16 mouse cellular contexts compared by ENCODE assay signal in the genomic region with DNA sequence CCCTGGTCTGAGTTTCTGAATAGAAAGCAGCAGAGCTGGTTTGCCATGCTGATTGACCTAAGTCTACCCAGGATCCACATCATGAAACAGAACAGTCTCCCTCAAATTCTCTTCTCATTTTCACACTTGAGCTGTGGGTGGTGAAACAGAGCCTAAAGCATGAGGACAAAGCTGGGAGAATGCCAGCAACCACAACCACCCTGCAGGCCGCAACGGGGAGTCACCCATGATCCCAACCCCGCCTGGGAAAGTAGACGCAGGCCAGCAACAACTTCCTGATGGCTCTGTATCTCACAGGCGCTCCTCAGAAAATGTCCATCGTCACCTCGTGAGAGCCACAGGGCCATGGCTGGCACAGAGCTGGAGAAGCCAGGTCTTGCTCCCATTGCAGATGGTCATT. TPM values are rescaled to one million over a fixed set of nuclear protein-coding genes. Genes with fewer than 3 reads are reported as not detected.
DNase-seq lines count a peak whose midpoint lies in the region; ATAC-seq and TF ChIP-seq lines count a peak whose summit lies in the region.
"Had no signal": no experiment of that assay in that cellular context is flagged by ENCODE, and none has a peak within 500 bp of the region (broad histone marks: within the 10 kb centered on the region; RNA-seq: fewer than 3 reads in every experiment).

No protein-coding gene starts in this region.

- ATAC-seq in heart, postnatal 0 days (ENCODE audit: insufficient read depth, low read depth) = no peak
- no peak for ATAC-seq in hindbrain, embryonic 16.5 days
- ATAC-seq: forebrain, embryonic 16.5 days had no signal

- no peaks in the 10 kb centered on the region for H3K27me3 ChIP-seq in heart, postnatal 0 days (ENCODE audit: control insufficient read depth, insufficient read depth, low read length)
- no peaks in the 10 kb centered on the region for H3K27me3 ChIP-seq in E14TG2a.4 (ENCODE audit: insufficient read depth, low read length)
- no peaks in the 10 kb centered on the region for H3K27me3 ChIP-seq in hindbrain, embryonic 16.5 days (replicated peaks; ENCODE audit: control insufficient read depth, insufficient read depth, low read length)
- H3K27me3 ChIP-seq: embryonic facial prominence, embryonic 15.5 days; hindbrain, embryonic 12.5 days had no signal

- TF ChIP-seq EP300 in heart, postnatal 0 days (IDR thresholded peaks at IDR 0.05; ENCODE audit: low read depth) = no peak

- peaks cover 36% of the 10 kb centered on the region for H3K4me1 ChIP-seq in heart, postnatal 0 days (ENCODE audit: control insufficient read depth, insufficient read depth)
- peaks cover 85% of the 10 kb centered on the region for H3K4me1 ChIP-seq in E14TG2a.4 (replicated peaks; ENCODE audit: low read depth, low read length)
- H3K4me1 ChIP-seq in embryonic fibroblast, embryonic 13.5 days (ENCODE audit: control insufficient read depth, insufficient read depth, low read length) = 0 out of 2 replicates have a peak, but pooled peaks cover 2% of the 10 kb centered on the region
- H3K4me1 ChIP-seq in hindbrain, embryonic 16.5 days (ENCODE audit: control insufficient read depth, insufficient read depth, low read depth, low read length) = peaks cover 12% of the 10 kb centered on the region

- WGBS in heart, postnatal 0 days = 38% methylated on average over 7 of the region's 7 CpGs
- 87% methylated on average over 7 of the region's 7 CpGs for WGBS in hindbrain, embryonic 16.5 days

- TF ChIP-seq POLR2A in embryonic fibroblast, embryonic 13.5 days (IDR thresholded peaks at IDR 0.05; ENCODE audit: low read depth, low read length) = no peak

- H3K27ac ChIP-seq in heart, postnatal 0 days (ENCODE audit: low read depth) = peak overlapping the region; percentile 4
- peak overlapping the region; percentile 20; the same call in 1 of the 2 replicates for H3K27ac ChIP-seq in embryonic fibroblast, embryonic 13.5 days (ENCODE audit: insufficient read depth, low read length)
- no peak overlapping the region for H3K27ac ChIP-seq in hindbrain, embryonic 16.5 days (ENCODE audit: low read depth, low read length)
- H3K27ac ChIP-seq: embryonic facial prominence, embryonic 15.5 days; hindbrain, embryonic 12.5 days had no signal

- no peaks in the 10 kb centered on the region for H3K9me3 ChIP-seq in heart, postnatal 0 days (replicated peaks; ENCODE audit: control insufficient read depth, low read length)
- H3K9me3 ChIP-seq in E14TG2a.4 (ENCODE audit: low read length) = no peaks in the 10 kb centered on the region
- no peaks in the 10 kb centered on the region for H3K9me3 ChIP-seq in hindbrain, embryonic 16.5 days (ENCODE audit: control insufficient read depth, low read length)
- H3K9me3 ChIP-seq: embryonic facial prominence, embryonic 15.5 days; G1E; hindbrain, embryonic 12.5 days had no signal

- TF ChIP-seq CTCF in heart, postnatal 0 days (IDR thresholded peaks at IDR 0.05; ENCODE audit: low read depth) = no peak
- TF ChIP-seq CTCF in E14TG2a.4 (conservative IDR thresholded peaks at IDR 0.05; ENCODE audit: low read length) = no peak
- TF ChIP-seq CTCF in embryonic fibroblast, embryonic 13.5 days (IDR thresholded peaks at IDR 0.05; ENCODE audit: borderline replicate concordance, insufficient read depth, low read length) = no peak

- H3K9ac ChIP-seq in heart, postnatal 0 days (replicated peaks; ENCODE audit: low read depth, low read length) = 0 out of 2 replicates have a peak overlapping the region, but pooled peaks have one; percentile 10
- no peak overlapping the region for H3K9ac ChIP-seq in hindbrain, embryonic 16.5 days (ENCODE audit: low read depth, low read length)
- H3K9ac ChIP-seq: embryonic facial prominence, embryonic 15.5 days; hindbrain, embryonic 12.5 days had no signal

- H3K4me2 ChIP-seq in heart, postnatal 0 days (ENCODE audit: low read depth, low read length) = no peak overlapping the region
- no peak overlapping the region for H3K4me2 ChIP-seq in hindbrain, embryonic 16.5 days (ENCODE audit: low read length)
- H3K4me2 ChIP-seq: embryonic facial prominence, embryonic 15.5 days; hindbrain, embryonic 12.5 days had no signal

- no peak for DNase-seq in heart, postnatal 0 days (ENCODE audit: low spot score)
- no peak for DNase-seq in heart, adult 8-10 months (ENCODE audit: low spot score)
- DNase-seq in 3134 (ENCODE audit: extremely low read depth, insufficient read length, low spot score) = peak; percentile 78
- no peak for DNase-seq in B cell, adult 2 months
- no peak for DNase-seq in cerebellum, adult 11-12 months
- DNase-seq: adrenal gland, postnatal 14 days; cerebellum, postnatal 25 days; kidney, adult 18-20 months; midbrain, embryonic 14.5 days had no signal

- H3K4me3 ChIP-seq in heart, postnatal 0 days (ENCODE audit: low read depth, low read length) = no peak overlapping the region
- H3K4me3 ChIP-seq in E14TG2a.4 (replicated peaks; ENCODE audit: low read length) = peak overlapping the region; percentile 61
- H3K4me3 ChIP-seq in embryonic fibroblast, embryonic 13.5 days (ENCODE audit: insufficient read depth, low read length) = no peak overlapping the region
- no peak overlapping the region for H3K4me3 ChIP-seq in hindbrain, embryonic 16.5 days (ENCODE audit: low read length)
- H3K4me3 ChIP-seq: embryonic facial prominence, embryonic 15.5 days; hindbrain, embryonic 12.5 days had no signal

- peaks cover 43% of the 10 kb centered on the region for H3K36me3 ChIP-seq in heart, postnatal 0 days (replicated peaks; ENCODE audit: control insufficient read depth, insufficient read depth, low read length)
- peaks cover 77% of the 10 kb centered on the region for H3K36me3 ChIP-seq in E14TG2a.4 (ENCODE audit: insufficient read depth, low read length)
- H3K36me3 ChIP-seq in hindbrain, embryonic 16.5 days (ENCODE audit: control insufficient read depth, insufficient read depth, low read length) = peaks cover 13% of the 10 kb centered on the region; the same call in 1 of the 2 replicates

RNA-seq across cellular contexts. Expression of a gene that starts 4.0 kb away (rescaled TPM):
- total RNA-seq in heart, postnatal 0 days (2014; rRNA removed; ENCODE audit: low replicate concordance) = 0.66 TPM in 1 of 2 replicates, not detected in the other
- polyA plus RNA-seq in heart, postnatal 0 days (2015; fragmentation: Nextera tagmentation; extraction: Ambion mirVana) = 0.67 and 0.84 TPM in 2 replicates
- under 1 TPM; 0.32 to 0.72 (median 0.49) TPM for total RNA-seq in heart, adult 8-10 months (2022)
- 1.1 and 1.2 TPM in 2 replicates for polyA plus RNA-seq in embryonic fibroblast, embryonic 13.5 days (2011; ENCODE audit: insufficient read length, low read depth, missing spikeins)
- 3.8 and 4.5 TPM in 2 replicates for polyA plus RNA-seq in hindbrain, embryonic 16.5 days (2015; fragmentation: Nextera tagmentation; extraction: Ambion mirVana)

RNA-seq across cellular contexts. Expression of a gene that starts 4.5 kb away (rescaled TPM):
- 11.9 and 20.0 TPM in 2 replicates for total RNA-seq in heart, postnatal 0 days (2014; rRNA removed; ENCODE audit: low replicate concordance)
- 39.4 and 40.3 TPM in 2 replicates for polyA plus RNA-seq in heart, postnatal 0 days (2015; fragmentation: Nextera tagmentation; extraction: Ambion mirVana)
- 10 to 100 TPM; 13.0 to 14.8 (median 14.0) TPM for total RNA-seq in heart, adult 8-10 months (2022)
- polyA plus RNA-seq in embryonic fibroblast, embryonic 13.5 days (2011; ENCODE audit: insufficient read length, low read depth, missing spikeins) = 36.5 and 38.6 TPM in 2 replicates
- 53.2 and 59.1 TPM in 2 replicates for polyA plus RNA-seq in hindbrain, embryonic 16.5 days (2015; fragmentation: Nextera tagmentation; extraction: Ambion mirVana)
